In genomic region chr10:87858939-87859338, GRCm38 (mm10) we compare ENCODE assay signal across 8 mouse cellular contexts. TPM values are rescaled to one million over a fixed set of nuclear protein-coding genes. Genes with fewer than 3 reads are reported as not detected.
DNase-seq lines count a peak whose midpoint lies in the region; ATAC-seq and TF ChIP-seq lines count a peak whose summit lies in the region.

No protein-coding gene starts in this region.

- DNase-seq in heart, adult 11 months, result peak; percentile 95
- DNase-seq in heart, postnatal 25 days (ENCODE audit: low spot score), result no peak
- no peak for DNase-seq in liver, embryonic 11.5 days (ENCODE audit: low spot score)
- DNase-seq in cerebellum, adult 2 months, result no peak
- no peak for DNase-seq in cerebellum, adult 11 months

- no peak; the same call in 1 of the 2 replicates for ATAC-seq in embryonic facial prominence, embryonic 15.5 days (ENCODE audit: insufficient number of reproducible peaks, low FRiP score, low TSS enrichment, low read depth)
- no peak for ATAC-seq in hindbrain, embryonic 13.5 days (ENCODE audit: low FRiP score)
- ATAC-seq in liver, embryonic 11.5 days (replicated peaks; ENCODE audit: low FRiP score), result no peak; the same call in 1 of the 2 replicates
- ATAC-seq in stomach, embryonic 16.5 days (ENCODE audit: insufficient read depth, low FRiP score), result peak; percentile 76

- no peak for TF ChIP-seq CTCF in cerebellum, adult 2 months (IDR thresholded peaks at IDR 0.05; ENCODE audit: borderline replicate concordance, insufficient read depth, low read depth, low read length)

- WGBS in embryonic facial prominence, embryonic 15.5 days, result 3% methylated on average over 6 of the region's 6 CpGs
- WGBS in hindbrain, embryonic 13.5 days, result 53% methylated on average over 6 of the region's 6 CpGs
- 8% methylated on average over 6 of the region's 6 CpGs for WGBS in liver, embryonic 11.5 days
- WGBS in stomach, embryonic 16.5 days, result 17% methylated on average over 6 of the region's 6 CpGs
- 26% methylated on average over 6 of the region's 6 CpGs for WGBS in cerebellum, adult 2 months

- no peaks in the 10 kb centered on the region for H3K36me3 ChIP-seq in embryonic facial prominence, embryonic 15.5 days
- H3K36me3 ChIP-seq in hindbrain, embryonic 13.5 days, result no peaks in the 10 kb centered on the region
- no peaks in the 10 kb centered on the region for H3K36me3 ChIP-seq in liver, embryonic 11.5 days (ENCODE audit: control insufficient read depth, insufficient read depth, low read length)
- no peaks in the 10 kb centered on the region; the same call in 1 of the 2 replicates for H3K36me3 ChIP-seq in stomach, embryonic 16.5 days (ENCODE audit: control insufficient read depth, insufficient read depth, low read length)

- H3K27ac ChIP-seq in embryonic facial prominence, embryonic 15.5 days (replicated peaks), result peak overlapping the region; percentile 92
- no peak overlapping the region for H3K27ac ChIP-seq in hindbrain, embryonic 13.5 days
- H3K27ac ChIP-seq in liver, embryonic 11.5 days (ENCODE audit: low read depth, low read length), result peak overlapping the region; percentile 50; the same call in 1 of the 2 replicates
- H3K27ac ChIP-seq in stomach, embryonic 16.5 days (ENCODE audit: low read length), result peak overlapping the region; percentile 96
- H3K27ac ChIP-seq in cerebellum, adult 2 months (ENCODE audit: insufficient read depth, low read length), result no peak overlapping the region

- no peaks in the 10 kb centered on the region for H3K27me3 ChIP-seq in embryonic facial prominence, embryonic 15.5 days
- H3K27me3 ChIP-seq in hindbrain, embryonic 13.5 days, result peaks cover 7% of the 10 kb centered on the region; the same call in 1 of the 2 replicates
- peaks cover 14% of the 10 kb centered on the region for H3K27me3 ChIP-seq in liver, embryonic 11.5 days (replicated peaks; ENCODE audit: control insufficient read depth, insufficient read depth, low read length)
- H3K27me3 ChIP-seq in stomach, embryonic 16.5 days (ENCODE audit: control insufficient read depth, insufficient read depth, low read length), result no peaks in the 10 kb centered on the region
- H3K27me3 ChIP-seq in cerebellum, adult 2 months (ENCODE audit: control insufficient read depth, insufficient read depth, low read length), result no peaks in the 10 kb centered on the region; the same call in 1 of the 2 replicates

- no peak for TF ChIP-seq POLR2A in cerebellum, adult 2 months (IDR thresholded peaks at IDR 0.05; ENCODE audit: borderline replicate concordance, insufficient read depth, low read length)

- H3K4me3 ChIP-seq in embryonic facial prominence, embryonic 15.5 days (replicated peaks), result peak overlapping the region; percentile 51
- H3K4me3 ChIP-seq in hindbrain, embryonic 13.5 days, result peak overlapping the region; percentile 40; the same call in 1 of the 2 replicates
- peak overlapping the region; percentile 45; the same call in 1 of the 2 replicates for H3K4me3 ChIP-seq in liver, embryonic 11.5 days (ENCODE audit: low read depth, low read length)
- H3K4me3 ChIP-seq in stomach, embryonic 16.5 days (replicated peaks; ENCODE audit: low read length), result peak overlapping the region; percentile 58
- no peak overlapping the region for H3K4me3 ChIP-seq in cerebellum, adult 2 months (replicated peaks; ENCODE audit: insufficient read depth, low read depth, low read length)

- peak overlapping the region; percentile 75 for H3K4me2 ChIP-seq in embryonic facial prominence, embryonic 15.5 days (replicated peaks)
- H3K4me2 ChIP-seq in hindbrain, embryonic 13.5 days, result peak overlapping the region; percentile 80
- H3K4me2 ChIP-seq in liver, embryonic 11.5 days, result peak overlapping the region; percentile 66
- H3K4me2 ChIP-seq in stomach, embryonic 16.5 days (ENCODE audit: low read depth, low read length), result peak overlapping the region; percentile 52

- H3K4me1 ChIP-seq in embryonic facial prominence, embryonic 15.5 days, result peaks cover 51% of the 10 kb centered on the region
- peaks cover 35% of the 10 kb centered on the region for H3K4me1 ChIP-seq in hindbrain, embryonic 13.5 days (replicated peaks)
- peaks cover 9% of the 10 kb centered on the region for H3K4me1 ChIP-seq in liver, embryonic 11.5 days (replicated peaks; ENCODE audit: control insufficient read depth, insufficient read depth, low read length)
- H3K4me1 ChIP-seq in stomach, embryonic 16.5 days (ENCODE audit: control insufficient read depth, insufficient read depth, low read length), result peaks cover 23% of the 10 kb centered on the region
- no peaks in the 10 kb centered on the region; the same call in 1 of the 2 replicates for H3K4me1 ChIP-seq in cerebellum, adult 2 months (ENCODE audit: control insufficient read depth, insufficient read depth, low read length)

- no peak overlapping the region for H3K9ac ChIP-seq in embryonic facial prominence, embryonic 15.5 days
- no peak overlapping the region for H3K9ac ChIP-seq in hindbrain, embryonic 13.5 days
- H3K9ac ChIP-seq in liver, embryonic 11.5 days (ENCODE audit: low read depth, low read length), result no peak overlapping the region
- H3K9ac ChIP-seq in stomach, embryonic 16.5 days (ENCODE audit: low read length), result peak overlapping the region; percentile 71; the same call in 1 of the 2 replicates

- no peaks in the 10 kb centered on the region for H3K9me3 ChIP-seq in embryonic facial prominence, embryonic 15.5 days (replicated peaks)
- H3K9me3 ChIP-seq in hindbrain, embryonic 13.5 days, result no peaks in the 10 kb centered on the region
- no peaks in the 10 kb centered on the region for H3K9me3 ChIP-seq in liver, embryonic 11.5 days (ENCODE audit: control insufficient read depth, low read length)
- 0 out of 2 replicates have a peak, but pooled peaks cover 6% of the 10 kb centered on the region for H3K9me3 ChIP-seq in stomach, embryonic 16.5 days (replicated peaks; ENCODE audit: control insufficient read depth, low read length)

- intact Hi-C loops in heart, postnatal 25 days (cut with DNase I), result loop anchor here (5.0 kb wide), 2 partner anchors 443 to 468 kb away; no protein-coding TSS in a partner anchor

RNA-seq across cellular contexts. Expression of gene Igf1, which starts 0.9 kb away (rescaled TPM):
- total RNA-seq in heart, postnatal 25 days (2021), result 10 to 100 TPM; 15.8 to 23.0 TPM
- 62.8 and 77.8 TPM in 2 replicates for polyA plus RNA-seq in embryonic facial prominence, embryonic 15.5 days (2015; fragmentation: Nextera tagmentation; extraction: Ambion mirVana)
- polyA plus RNA-seq in hindbrain, embryonic 13.5 days (2015; fragmentation: Nextera tagmentation; extraction: Ambion mirVana), result 10.0 and 10.9 TPM in 2 replicates
- polyA plus RNA-seq in liver, embryonic 11.5 days (2014; fragmentation: Nextera tagmentation; extraction: Ambion mirVana), result 21.8 and 22.6 TPM in 2 replicates
- 145 and 146 TPM in 2 replicates for polyA plus RNA-seq in stomach, embryonic 16.5 days (2015; fragmentation: Nextera tagmentation; extraction: Ambion mirVana)
- polyA plus RNA-seq in cerebellum, adult 2 months (2012; rRNA removed), result 4.1 and 4.5 TPM in 2 replicates

Comparison
In these comparisons a context has a peak if more than half of its experiments do, and no peak if none do; other contexts are left out.
1. H3K27ac ChIP-seq: peak in embryonic facial prominence, embryonic 15.5 days (single experiment), liver, embryonic 11.5 days (single experiment) and stomach, embryonic 16.5 days (single experiment); none in hindbrain, embryonic 13.5 days (single experiment) and cerebellum, adult 2 months (single experiment).
2. Peak in every context shown above with its lines, with median percentiles within 50 percentile points of each other: H3K4me2 ChIP-seq.